Mouse (Mus musculus) lung, adult 2 months (tissue): ENCODE results near the gene Spsb4.

ENCODE experiments used
- CTCF ChIP-seq: fragments of 200-500 bp; IDR thresholded peaks from 2 replicates; pipeline ENCODE4 v1.5.1; 2011; ENCODE audit warnings: mild to moderate bottlenecking, low read length, control low read depth; ENCODE audit not compliant: insufficient read depth
- POLR2A ChIP-seq: fragments of 200-500 bp; IDR thresholded peaks from 2 replicates; pipeline ENCODE4 v1.6.1; 2011; ENCODE audit warnings: low read depth, mild to moderate bottlenecking, control low read depth, low read length, borderline replicate concordance; ENCODE audit errors: extremely low read depth

GRCm38 (mm10) chr9:96896690-96897089, 122.0 kb downstream of the Spsb4 start:
- TF ChIP-seq CTCF (no peak), POLR2A (no peak)
